Mouse (Mus musculus) adrenal gland, adult 18-20 months (tissue): ENCODE results near the gene Otp. TPM values are rescaled to one million over a fixed set of nuclear protein-coding genes. Genes with fewer than 3 reads are reported as not detected.

Source experiments
- DNase-seq, 2 experiments: peaks; one replicate each; pipeline ENCODE4 v3.0.0; 2021 to 2022; ENCODE audit warnings: low spot score in 2 of 2
- long read RNA-seq, 2 experiments: library from polyadenylated mRNA; stranded (forward); transcript quantifications; one replicate each; pipeline ENCODE4 v2.0.0; 2021
- total RNA-seq, 2 experiments: library from RNA; stranded (reverse); gene quantifications; 1 replicate in 1 of 2; 2 replicates in 1 of 2; pipeline ENCODE4 v1.2.3; 2021

Otp gene
- total RNA-seq: not detected
- long read RNA-seq, experiment 1: 0 reads
- long read RNA-seq, experiment 2: 0 reads

DNA sequence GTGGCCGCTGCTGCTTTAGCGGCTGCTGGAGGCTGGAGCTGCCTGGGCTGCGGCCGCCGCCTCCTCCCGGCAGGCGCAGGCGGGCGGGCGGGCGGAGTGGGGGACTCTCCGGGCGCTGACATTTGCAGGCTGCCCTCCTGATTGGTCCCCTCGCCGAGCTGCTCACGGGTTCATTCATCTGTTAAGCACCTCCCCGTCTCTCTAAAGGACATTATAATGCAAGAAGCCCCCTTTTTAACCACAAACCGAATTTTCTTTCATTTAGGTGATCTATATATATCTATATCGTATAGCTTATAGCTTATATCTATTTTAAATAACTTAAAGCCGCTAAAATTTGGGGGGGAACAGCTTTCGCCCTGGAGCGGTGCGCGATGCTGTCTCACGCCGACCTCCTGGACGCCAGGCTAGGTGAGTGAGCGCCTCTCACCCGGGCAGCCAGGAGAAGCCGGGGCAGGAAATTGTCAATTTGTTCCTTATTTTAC lies at the start of gene Otp:
Gene Otp, plus strand, starts transcription at position 207 of the 485 bp plus-strand sequence.
- no peak for DNase-seq

DNA sequence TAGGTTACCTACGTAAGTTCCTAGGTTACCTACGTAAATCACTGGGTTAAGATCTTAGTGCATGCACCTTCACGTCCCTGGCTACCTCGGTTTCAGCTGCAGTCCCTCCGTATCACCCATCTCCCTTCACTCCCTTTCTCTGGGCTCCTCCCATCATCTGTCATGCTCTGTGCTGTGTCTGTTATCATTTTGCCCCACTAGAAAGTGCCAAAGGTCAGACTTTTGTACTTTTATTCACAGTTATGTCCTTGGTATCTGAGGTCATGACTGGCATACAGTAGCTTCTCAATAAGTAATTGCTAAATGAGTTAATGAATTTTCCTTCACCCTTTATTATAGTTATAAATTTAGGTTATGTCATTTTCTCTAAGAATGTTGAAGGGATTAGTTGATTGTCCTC lies 49.0 kb upstream of the Otp start:
- no peak for DNase-seq

DNA sequence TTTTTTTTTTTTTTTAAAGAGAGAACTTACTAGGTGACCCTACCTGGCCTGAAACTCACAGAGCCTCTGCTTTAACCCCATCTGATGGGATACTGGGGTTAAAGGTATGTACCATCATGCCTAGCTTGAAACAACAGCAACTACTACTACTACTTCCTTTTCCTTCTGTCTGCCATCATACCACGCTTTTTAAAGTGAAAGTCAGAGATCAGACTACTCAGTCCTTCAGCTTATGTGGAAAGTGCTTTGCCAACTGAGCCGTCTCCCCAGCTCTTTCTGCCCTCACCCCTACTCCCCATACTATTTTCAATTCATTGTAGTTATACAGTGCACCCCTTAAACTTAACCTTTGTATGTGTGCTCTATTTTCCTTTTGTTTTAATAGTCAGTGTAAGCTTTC lies 48.4 kb upstream of the Otp start:
- DNase-seq: no peak

DNA sequence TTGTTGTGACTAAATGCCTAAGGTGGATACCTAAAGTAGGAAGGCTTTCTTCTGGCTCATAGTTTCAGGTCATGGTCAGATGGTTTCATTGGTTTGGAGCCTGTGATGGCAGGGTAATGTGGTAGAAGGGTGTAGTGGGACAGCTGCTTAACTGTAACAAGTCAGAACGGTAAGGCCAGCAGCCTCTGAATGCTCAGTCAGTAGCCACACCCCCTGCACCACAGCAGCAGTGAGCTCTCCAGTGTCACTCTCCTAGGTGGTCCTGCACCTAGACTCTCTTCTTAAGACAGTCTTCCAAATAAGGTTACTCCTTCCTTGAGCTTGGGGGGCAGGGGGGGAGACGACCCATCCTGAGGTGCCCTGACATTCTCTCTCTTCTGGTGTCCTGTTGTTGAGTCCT lies 47.6 kb upstream of the Otp start:
- no peak for DNase-seq

DNA sequence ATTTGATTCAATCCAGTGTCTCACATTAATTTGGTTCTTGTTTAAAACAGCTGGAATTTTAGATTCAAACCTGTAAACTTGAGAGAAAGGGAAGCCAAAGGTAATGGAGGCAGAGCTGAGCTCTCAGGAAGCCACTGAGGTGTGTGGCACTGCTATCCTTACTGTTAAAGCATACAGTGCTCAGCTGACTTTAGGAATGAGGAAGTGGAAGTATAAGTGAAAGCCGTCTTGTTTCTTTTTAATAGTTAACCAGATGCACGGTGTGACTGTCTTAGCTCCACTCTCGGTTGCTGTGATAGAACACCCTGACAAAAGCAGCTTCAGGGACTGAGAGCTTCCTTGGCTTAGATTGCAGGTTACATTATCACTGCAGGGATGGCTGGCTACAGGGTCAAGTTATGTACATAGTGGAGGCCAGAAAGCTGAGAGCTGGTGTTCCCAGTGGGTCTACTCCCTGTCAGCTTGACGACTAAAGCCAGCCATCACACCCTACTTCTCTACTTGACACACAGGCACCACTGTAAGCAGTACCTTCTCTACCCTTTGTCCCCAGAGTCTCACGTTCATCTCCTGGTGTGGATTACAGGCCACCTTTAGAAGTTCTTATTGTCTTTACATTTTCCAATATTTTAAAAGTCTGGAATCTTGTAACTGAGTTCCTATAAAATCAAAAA lies 37.2 kb upstream of the Otp start:
- no peak for DNase-seq

DNA sequence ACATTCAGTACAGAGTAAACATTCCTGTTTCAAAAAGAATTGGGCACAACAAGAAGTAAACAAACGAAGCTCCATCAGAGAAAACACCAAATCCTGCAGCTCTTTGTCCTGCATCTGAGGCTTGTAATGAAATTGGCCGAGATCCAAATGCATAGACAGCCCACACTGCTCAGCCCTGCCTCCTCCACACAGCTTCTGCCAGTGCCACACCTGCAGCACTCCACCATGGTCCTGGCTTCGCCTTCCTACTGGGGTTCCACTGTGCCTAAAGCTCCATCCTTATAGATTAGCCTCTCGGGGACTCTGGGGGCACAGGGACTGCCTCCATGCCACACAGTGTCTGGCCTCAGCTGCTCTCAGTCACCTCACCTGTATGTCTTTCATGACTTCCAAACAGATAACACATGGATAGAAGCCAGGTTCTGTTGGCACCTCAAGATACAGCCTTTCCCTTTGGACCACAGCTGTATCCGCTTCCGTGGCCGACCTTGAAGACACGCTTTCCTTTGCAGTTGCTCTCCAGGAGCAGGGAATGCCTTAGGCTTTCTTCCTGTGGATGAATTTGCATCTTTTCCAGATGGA lies 36.6 kb upstream of the Otp start:
- no peak for DNase-seq

DNA sequence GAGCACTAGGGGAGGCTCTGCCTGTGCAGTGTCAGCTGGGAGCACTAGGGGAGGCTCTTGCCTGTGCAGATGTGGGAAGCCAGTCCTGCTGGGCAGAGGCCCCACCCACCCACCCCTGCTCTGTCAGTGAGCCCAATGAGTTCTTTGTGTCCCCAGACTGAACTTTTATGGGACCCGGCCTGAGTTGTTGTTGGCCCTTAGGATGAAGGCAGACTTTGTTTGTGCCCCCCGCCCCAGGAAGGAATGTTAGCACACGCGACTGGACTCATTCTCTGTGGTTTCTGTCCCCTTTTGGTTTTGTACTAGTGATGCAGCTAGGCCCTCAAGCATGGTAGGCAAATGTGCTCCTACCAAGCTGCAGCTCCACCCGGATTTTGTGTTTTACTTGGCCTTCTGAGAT lies 32.2 kb upstream of the Otp start:
- DNase-seq: no peak

DNA sequence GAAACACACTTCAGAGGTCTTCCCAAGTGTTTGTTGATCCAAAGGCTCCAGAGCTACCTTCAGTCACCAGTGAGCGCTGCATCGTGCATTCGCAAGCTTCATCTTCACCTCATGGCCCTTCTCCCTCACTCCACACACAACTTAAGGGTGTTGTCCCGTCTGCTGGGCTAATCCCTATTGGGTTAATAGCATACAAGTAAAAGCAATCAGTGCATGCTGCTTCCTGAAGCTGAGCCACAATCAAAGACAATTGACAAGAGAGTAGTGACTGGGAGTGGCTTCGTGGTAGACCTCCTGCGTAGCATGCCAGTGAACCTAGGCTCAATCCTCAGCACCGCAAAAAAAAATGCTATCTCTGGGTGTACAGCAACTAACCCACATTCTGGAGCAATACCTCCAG lies 27.5 kb upstream of the Otp start:
- no peak for DNase-seq

DNA sequence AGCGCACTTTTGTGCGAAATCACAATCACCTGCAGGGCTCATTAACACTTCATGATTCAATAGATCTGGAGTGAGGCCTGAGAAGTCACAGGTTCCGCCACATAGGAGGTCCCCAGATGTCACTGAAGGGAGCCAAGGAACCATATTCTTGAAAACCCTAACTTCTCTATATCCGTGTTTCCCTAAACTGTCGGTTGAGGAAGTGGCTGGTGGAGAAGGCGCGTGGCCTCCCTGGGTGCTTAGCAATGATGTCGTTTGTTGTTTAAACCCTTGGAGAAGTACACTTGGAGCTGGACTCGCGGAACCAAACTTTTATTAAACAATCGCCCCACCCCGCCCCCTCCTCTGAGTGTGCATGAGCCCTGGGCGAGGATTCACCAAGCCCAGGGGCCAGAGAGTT lies 26.1 kb upstream of the Otp start:
- DNase-seq: no peak

DNA sequence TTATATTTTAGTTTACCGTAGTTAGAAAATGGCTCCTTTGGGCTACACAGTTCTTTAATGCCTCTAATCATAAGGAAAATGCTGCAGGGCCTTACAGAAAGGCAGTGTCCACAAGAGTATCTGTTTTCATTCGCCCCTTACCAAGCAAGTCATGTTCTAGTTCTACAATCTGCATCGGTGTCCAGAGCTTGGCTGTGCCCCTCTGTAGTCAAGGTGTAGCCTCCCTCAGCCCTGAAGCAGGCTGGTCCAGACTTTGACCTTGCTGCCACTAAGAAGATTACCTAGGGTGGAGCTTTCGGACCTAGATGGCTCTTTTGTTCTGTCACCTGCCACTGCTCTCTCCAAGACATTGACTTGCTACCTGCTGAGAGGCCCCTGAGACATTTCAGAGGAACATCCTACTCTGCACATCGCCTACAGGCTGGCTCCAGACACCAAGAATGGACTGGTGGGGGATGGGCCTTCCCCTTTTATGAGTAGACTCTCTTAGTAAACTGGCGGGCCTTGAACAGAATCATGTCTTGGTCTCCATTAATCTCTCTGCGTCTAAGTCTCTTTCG lies 17.3 kb upstream of the Otp start:
- no peak for DNase-seq

DNA sequence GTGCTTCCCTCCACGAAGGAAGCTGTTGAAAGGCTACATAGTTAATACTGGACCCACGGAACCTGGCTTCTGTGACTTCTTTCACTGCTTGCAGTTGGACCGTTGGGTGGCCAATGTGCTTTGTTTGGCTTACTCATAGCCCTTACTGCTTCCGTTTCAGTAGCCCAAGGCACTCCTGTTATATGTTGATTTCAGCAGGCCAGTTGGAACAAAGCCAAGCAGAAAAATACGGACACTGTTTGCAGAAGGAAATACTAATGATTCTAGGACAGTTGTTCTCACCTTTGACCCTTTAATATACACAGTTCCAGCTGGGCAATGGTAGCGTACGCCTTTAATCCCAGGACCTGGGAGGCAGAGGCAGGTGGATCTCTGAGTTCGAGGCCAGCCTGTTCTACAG lies 16.1 kb upstream of the Otp start:
- no peak for DNase-seq

DNA sequence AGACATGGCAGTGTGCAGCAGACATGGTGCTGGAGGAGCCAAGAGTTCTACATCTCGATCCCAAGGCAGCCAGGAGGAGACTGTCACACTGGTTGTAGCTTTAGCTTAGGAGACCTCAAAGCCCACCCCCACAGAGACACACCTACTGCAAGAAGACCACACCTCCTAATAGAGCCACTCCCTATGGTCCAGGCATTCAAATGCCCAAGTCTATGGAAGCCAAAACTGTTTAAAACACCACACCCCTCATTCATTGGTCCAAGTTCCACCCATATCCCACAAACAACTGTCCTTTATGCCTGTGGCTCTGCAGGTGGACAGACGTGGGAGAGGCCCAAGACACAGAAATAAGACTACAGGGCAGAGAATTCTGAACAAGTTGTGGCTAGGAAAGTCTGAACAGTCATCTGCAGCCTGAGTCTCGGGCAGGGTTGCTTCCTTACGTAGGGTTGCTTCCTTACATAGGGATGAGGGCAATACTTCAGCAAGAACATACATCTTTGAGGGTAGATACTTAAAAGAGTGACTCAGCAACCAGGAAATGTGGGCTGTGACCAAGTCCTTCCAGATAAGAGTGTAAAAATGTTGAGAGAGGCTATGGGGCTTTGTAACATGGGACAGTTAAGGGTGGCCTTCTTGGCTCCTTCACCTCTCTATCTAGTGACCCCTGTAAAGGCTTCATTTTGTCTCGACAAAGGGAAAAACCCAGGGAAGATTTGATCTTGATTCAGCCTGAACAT lies 12.7 kb upstream of the Otp start:
- DNase-seq: no peak

DNA sequence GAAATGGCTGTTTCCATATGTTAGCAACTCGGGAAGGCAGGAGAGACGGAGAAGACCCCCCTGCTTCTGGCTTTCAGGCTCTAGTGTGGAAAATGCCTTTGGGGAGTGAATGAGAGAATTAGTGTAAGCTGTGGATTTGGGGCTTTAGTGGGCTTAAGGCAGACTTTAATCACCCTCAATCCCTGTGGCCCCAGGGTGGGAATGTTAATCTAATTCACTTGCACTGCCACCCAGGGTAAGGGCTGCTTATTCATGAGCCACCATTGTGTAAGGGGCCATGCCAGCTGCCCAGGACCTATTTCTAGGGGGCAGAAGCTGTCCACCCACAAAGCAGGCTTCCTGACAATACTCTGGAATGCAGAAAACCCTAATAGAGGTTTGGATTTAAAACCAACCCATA lies 8.5 kb upstream of the Otp start:
- DNase-seq: no peak

DNA sequence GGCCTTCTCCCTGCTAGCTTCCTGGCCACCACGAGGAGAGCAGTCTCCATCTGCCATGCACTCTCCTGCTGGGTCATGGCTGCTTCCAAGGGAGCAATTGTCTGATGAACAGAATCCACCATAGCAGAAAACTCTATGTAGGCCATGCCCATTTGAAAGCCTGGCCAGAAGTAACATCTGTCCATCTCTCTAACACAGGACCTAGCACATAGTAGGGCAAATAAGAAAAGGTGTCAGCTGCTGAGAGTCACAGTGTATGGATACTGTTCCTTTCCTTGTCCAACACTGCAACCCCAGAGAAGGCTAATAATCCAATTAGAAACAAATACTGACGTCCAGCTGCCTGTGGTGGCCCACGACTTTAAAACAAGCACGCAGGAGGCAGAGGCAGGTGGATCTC lies 7.6 kb upstream of the Otp start:
- no peak for DNase-seq

DNA sequence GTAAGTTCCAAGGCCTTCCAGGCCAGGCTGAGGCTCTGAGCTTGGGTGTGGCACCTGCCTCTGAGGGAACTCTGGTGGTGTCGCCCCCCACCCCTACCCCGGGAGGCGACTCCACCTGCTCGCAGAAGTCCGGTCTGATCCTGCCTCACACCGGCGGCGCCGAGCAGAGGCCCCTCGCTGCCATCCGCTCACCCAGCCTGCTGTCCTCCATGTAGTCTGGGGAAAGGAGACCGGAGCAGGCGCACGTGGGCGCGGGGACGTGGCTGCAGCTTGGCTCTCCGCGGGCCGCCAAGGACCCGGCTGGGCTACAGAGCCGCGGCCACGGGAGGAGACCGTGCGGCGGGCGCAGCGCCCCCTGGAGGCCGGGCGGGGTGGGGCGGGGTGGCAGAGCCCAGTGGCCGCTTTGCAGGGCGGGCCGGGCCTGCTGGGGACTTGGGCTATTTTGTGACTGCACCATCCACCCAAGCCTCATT lies 6.9 kb upstream of the Otp start:
- DNase-seq: peak; percentile 41 to 53

DNA sequence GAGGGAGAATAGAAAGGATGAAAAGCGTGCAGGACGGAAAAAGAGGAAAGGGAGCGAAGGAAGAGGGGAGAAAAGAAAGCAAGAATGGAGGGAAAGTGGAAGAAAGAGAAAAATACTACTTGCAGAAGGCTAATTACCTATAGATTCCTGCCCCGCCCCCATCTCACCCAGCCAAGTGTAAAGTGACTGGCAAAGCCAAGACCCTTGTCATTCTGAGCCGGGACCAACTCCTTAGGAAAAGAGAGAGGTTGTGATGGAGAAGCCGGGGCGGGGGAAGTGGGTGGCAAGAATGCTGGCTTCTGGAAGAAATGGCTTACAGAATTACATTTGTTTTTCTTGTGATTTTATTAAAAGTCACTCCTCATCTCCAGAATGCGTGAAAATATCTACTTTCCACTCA lies 5.9 kb upstream of the Otp start:
- DNase-seq: no peak

DNA sequence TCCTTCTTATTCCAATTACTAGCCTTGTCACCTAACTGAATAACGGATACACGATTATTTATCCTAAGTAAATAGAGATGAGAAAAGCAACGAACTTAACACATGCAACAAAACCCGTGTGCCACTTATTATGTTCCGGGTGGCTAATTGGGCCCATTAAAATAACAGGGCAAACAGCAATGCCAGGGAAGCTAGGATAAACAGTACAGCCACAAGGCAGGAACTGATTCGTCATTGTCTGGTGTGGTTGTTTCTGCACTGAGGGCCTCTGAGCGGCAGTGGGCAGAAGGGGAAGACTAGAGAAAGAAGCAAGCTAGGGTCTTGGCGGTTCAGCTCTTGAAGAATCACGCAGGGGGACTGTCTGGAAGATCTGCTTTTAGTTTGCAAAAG lies 5.3 kb upstream of the Otp start:
- DNase-seq: no peak

DNA sequence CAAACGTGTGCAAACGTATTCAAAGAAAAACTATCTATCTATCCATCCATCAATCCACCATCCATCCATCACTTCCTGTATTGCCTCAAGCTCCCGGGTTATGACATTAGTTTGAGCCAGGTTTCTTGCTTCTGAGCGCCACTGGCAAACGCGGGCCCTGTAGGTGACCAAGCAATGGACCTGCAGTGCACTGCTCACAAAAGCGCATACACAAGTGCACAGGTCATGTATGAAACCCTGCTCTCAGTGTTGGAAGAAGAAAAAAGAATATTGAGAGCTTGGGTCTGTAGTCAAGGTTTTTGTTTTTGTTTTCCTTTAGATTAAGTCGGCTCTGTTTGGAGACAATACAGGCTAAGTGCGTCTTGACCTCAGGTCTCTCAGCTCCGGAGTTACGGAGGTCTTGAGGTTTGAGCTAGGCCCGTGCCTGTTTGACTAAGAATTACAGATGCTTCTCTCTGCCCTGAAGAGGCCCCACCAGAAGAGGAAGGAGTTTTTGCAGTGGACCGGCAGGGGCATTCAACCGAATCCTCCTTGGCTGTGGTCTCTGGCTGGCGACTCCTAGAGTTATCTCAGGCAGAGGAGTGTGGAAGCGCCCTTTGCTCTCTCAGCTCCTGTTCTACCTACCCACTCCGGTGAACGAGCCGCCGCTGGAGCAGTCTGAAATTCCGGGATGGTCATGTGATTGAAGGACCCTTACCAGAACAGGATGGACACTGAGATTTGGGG lies 4.8 kb upstream of the Otp start:
- no peak for DNase-seq

DNA sequence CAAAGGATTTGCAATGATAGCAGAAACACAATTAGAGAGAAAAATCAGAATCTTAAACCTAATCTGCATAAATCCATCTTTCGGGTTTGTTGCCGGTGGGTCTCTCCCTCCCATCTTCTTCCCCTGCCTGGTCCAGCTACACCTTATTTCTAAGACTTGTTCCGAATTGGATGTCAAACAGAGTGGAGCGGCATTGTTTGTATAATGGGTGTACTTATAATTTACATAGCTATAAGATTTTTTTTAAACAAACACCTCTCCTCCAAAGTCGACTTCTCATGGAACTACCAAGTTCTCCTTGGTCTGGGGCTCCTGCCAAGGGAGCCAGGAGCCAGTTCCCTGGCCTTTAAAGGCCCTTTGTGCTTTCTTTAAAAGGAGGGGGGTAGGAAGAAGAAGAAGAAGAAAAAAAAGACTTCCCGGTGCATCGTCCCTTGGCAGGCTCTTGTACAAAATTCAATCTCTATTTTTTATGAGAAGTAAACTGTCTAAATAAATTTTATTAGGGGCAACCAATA lies 3.5 kb upstream of the Otp start:
- DNase-seq: no peak

DNA sequence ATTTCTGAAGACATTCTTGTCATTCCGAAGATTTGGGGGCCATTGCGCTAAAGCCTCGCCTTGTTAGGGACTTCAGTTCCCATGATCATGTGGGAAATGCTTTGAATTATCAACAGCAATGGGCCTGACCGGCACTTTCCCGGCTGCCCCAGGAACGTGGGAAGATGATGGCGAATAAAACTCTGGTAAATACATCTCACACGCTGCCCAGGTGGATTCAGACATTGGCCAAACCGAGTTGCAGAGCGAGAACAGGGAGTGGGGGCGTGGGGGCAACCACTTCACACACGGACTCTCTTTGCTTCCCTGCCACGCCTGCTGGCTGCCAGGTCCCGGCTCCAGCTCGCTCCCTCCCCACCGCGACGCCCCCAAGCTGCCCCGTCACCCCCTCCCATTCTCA lies 3.0 kb upstream of the Otp start:
- DNase-seq: no peak
